Mouse (Mus musculus): ENCODE data around the gene Csmd2.

The Csmd2 gene

GRCm38 (mm10) chr4:127987784-127988455 lies at the start of gene Csmd2:
Gene Csmd2 (plus strand): TSS chr4:127987857.
- DNase-seq = peak; percentile 77

GRCm38 (mm10) chr4:127947696-127948095 lies 40.0 kb upstream of the Csmd2 start:
- no peak for DNase-seq

GRCm38 (mm10) chr4:127953006-127953710 lies 34.5 kb upstream of the Csmd2 start:
- no peak for DNase-seq

DNA sequence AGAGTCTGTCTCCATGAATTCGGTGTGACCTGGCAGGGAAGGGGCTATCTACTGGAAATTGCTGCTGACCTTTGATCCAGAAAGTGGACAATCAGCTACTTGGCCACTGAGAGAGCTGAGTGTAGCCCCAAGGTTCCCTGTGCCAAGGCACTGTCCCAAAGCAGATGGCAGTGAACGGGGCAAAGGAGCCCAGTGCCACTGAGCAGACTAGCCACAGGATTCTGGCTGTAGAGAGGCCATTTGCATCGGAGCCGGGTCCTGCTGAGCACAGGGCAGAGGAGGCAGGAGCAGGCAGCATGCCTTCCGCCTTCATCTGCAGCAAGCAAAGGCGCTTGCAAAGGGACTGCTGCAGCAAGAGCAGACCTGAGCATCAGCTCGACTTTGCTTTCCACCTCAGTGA lies 18.6 kb upstream of the Csmd2 start:
- no peak for DNase-seq

DNA sequence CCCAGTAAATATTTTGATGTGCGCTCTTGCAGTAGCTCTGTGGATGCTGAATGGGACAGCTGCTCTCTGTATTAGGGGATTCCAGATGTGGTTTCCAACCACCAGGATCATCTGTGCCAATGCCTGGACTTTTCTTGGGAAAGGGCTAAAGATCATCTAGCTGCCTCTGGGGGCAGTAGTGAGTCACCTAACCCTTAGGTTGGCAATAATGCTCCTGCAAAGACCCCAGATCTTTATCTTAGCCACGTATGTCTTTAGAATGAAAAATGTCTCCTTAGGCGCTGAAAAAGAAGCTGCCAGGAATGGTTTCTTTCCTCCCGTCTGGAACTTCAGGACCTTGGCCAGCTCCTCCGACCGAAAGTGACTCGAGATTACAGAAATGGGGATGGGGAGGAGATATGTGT lies 17.6 kb upstream of the Csmd2 start:
- no peak for DNase-seq

DNA sequence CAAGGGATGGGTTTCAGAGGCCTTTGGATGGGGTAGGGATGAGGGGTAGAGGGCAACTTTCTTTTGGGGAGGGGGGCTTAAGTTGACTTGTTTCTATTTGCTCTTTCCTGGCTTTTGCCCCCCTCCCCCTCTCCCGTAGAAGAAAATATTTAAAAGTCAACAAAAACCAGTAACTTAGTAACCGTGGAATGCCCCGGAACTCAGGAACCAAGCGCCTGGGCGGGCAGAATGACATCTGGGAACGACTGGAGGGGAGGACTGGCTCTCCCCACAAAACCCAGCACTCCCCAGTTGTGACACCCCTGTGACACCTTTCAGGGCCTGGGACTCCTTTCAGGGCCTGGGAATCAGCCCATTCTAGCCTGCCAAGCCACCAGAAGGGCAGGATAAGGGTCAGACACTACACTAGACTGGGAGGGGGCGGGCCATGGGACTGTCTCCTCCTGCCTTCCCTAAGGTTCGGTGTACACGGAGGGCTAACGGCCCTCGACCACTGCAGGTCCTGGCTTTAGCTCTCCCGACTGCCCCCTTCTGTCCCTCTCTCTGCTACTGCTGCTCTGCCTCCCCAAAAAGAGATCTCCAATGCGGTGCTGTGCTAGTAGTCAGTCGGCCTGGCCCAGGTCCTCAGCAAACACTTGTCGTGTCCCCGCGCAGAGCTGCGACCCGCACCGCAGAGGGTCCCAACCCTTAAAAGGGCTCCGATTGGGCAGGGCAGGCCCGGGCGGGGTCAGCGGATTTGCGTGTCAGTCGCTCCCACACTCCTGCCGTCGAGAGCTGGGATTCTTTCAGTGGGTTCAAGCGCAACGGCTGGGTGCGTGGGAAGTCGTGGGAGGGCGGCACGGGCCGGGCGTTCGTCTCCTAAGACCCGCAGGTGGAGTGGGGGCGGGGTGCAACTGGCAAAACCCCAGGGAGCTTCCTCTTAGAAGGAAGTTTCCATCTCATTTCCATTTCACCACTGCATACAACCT lies 16.5 kb upstream of the Csmd2 start, which contains the start of gene CK137956:
Gene CK137956 (minus strand): TSS at position 51 of the 968 bp plus-strand sequence.
- no peak for DNase-seq

GRCm38 (mm10) chr4:127972976-127973375 lies 14.7 kb upstream of the Csmd2 start:
- no peak for DNase-seq

DNA sequence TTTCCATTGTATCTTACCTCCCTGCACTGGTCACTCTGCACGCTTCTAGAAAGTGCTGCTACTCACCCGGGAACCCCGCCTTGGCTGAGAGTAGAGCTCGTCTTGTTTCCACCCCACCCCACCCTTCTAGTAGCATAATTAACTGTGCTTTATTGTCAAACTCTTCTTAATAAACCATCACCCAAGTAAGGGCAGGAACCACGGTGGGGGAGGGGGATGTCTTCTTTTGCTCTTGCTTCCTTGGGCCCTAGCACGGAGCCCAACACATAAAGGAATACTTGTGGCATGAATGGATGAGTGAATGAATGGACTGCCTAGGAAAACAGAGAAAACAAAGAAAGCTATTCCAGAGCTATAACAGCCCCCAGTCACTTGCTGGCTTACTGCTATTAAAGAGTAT lies 6.5 kb upstream of the Csmd2 start:
- no peak for DNase-seq

DNA sequence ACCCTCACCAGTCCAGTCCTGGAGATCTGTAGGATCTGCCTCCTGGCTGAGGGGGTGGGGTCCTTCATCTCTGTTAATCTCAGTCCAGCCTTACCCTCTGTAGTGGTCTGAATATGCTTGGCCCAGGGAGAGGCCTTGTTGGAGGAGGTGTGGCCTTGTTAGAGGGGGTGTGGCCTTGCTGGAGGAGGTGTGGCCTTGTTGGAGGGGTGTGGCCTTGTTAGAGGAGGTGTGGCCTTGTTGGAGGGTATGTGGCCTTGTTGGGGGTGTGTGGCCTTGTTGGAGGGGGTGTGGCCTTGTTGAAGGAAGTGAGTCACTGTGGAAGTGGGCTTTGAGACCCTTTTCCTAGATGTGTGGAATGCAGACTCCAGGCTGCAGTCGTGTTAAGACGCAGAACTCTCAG lies 3.2 kb upstream of the Csmd2 start:
- DNase-seq = no peak

- DNase-seq = peak; percentile 60
These were observed 1.8 kb upstream of the Csmd2 start for GRCm38 (mm10) chr4:127985874-127986273.

- peak; percentile 44 for DNase-seq
These were observed 1.1 kb upstream of the Csmd2 start for GRCm38 (mm10) chr4:127986491-127987075.

DNA sequence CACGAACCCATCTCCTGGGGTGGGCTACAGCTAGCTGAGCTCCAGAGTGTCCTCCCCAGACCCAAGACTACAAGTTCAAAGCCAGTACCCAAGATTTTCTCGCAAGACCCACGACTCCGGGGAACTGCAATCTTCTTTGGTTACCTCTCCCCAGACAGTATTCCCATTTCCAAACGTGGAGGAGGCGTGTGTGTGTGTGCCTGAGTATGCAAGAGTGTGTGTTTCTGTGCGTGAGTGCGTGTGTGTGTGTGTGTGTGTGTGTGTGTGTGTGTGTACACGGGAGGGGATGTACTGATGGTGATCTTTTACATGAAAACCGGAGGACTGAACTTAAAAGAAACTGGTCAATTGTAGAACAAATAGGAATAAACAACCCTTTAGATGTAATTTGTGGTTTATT lies 387 bp upstream of the Csmd2 start:
- DNase-seq = no peak

GRCm38 (mm10) chr4:127988526-127989180 lies 996 bp downstream of the Csmd2 start:
- DNase-seq = no peak

DNA sequence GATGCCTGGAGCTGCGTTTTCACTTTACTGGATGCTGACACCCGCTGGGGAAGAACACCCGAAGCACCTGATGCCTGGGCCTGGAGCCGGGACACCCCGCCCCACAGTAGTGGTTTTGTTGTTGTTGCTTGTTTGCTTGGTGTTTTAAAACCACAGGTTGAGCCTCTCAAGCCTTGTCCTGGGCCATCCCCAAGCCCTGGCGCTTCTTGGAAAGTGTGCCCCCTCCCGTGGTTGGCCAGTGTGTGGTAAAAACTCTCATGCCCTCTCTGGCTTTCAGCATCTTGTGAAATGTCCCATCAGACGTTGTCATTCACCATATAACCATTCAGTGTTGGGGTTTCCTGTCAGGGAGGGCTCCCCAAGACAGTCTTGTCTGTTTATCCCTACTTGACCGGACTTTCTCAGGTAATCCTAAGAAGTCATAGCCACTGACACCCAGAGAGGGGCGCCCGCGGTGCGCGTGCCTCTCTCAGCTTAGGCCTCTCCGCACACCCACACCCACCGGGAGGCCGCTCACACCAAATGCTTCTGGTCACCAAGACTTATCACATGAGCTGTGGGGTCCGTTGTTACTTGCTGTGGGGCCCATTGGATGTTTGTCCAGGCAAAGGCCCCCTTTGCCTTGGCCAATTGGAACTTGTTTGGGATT lies 1.8 kb downstream of the Csmd2 start:
- peak; percentile 69 for DNase-seq

DNA sequence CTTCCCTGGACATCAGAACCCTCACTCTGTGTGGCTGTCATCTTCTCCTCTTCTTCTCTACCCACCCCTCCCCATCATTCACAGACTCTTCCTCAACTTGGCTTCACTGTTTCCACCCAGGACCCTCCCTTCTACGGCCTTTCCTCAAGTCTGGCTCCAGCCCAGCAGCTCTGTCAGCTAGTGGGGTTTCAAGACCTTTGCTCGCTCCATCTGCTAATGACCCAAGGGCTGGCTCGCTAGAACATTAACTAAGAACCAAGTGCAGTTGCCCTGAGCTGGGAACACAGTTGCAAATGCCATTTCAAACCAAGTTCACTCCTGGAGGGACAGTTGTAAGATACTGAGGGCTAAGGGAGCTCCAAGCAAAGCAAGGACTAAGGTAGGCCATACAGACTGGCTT lies 11.6 kb downstream of the Csmd2 start:
- DNase-seq = no peak

- no peak for DNase-seq
These were observed 15.0 kb downstream of the Csmd2 start for GRCm38 (mm10) chr4:128002638-128003101.

DNA sequence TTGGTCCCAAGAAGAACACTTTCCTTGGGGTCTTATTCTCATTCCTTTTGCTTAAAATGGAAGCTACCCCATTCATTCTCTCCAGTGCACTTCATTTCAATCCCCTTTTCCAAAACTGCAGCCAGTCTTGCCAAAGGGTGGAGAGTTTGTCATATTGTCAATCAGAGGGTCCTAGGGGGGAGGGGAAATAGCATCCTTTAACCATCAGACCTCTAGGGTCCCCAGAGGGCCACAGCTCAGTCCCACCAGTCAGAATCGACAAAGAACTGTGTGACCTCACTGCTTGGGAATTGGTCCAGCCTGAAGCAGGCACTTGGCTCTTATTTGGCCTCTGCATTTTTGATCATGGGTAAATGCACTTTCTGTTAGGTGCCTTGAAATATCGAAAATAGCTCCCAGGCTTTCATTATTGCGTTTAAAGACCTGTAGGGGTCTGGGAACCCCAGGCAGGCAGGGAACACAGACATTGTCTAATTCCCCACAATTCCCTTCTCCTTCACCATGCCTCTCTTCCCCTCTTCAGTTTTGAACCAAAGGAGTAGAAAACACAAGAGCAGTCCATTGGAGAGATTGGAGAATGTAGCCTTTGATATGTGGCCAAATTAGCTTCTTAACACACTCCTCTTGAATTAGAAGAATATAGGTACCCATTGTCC lies 17.3 kb downstream of the Csmd2 start:
- no peak for DNase-seq

DNA sequence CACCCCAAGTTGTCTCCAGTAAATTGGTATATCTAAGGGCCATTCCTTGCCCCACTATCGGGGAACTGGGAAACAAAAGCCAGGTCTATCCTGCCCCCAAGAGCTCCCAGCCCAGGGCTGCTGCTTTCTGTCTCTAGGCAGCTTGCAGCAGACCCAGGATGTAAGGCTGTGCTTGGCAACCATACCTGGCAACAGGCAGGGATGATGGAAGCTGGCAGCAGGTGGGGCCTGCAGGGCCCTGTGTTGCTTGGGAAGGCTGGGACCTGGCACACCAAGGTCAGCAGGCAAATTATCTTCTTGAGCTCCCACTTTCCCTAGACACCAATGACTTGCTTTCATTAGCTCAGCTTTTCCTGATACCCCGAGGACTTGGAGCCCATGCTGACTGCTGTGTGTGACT lies 31.8 kb downstream of the Csmd2 start:
- peak; percentile 26 for DNase-seq

- DNase-seq = no peak
These were observed 40.6 kb downstream of the Csmd2 start for GRCm38 (mm10) chr4:128028294-128028693.

DNA sequence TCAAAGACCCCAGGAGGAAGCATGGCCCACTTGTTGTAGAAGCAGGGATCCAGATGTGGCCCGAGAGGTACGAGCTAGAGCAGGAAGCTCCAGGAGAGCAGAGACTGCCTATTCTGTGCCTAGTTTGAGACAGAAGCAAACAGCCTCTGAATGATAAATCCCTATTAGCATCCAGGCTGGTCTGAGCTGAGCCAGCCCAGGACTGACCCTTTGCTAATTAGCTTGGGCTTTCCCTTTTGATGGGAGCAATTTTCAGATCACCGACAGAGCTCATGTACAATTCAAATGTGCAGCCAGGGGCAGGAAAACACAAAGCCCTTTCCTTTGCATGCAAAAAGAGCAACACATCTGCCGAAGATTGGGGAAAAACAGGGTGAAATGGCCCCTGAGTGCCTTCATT lies 54.2 kb downstream of the Csmd2 start:
- DNase-seq = no peak

DNA sequence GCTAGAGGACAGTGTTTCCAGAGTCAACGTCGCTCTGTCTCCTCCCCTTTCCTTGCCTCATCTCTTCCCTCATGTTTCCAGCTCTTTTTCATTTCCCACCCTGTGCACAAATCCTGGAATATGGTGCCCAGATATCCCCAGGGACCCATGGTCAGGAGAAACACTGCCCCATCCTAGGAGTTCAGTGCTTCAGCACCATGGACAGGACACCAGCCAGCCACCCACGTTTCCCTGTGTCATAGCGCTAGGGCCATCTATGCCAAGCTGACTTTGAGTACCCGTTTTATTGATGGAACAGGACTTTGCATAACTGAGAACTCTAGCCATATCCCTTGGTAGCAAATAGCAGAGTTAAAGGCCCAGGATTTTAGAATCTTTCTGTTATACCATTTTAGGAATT lies 55.0 kb downstream of the Csmd2 start:
- no peak for DNase-seq
